Mouse (Mus musculus) hematopoietic stem cell, adult 5-6 weeks (primary cell): ENCODE results near the gene Nfs1. TPM values are rescaled to one million over a fixed set of nuclear protein-coding genes. Genes with fewer than 3 reads are reported as not detected.
A peak's percentile ranks its signal among the peaks of the same experiment; 100 is the strongest.
"Not testable (repeated sequence)": the region's sequence is repeated elsewhere in the genome, so short reads cannot be mapped to it uniquely, and the experiment has no call there.

Experiments
- ATAC-seq, 2 experiments: fragments of 125-278 bp in 1 of 2; replicated peaks in 1 of 2; 2 replicates each; pipeline ENCODE4 v1.8.0; 2016 to 2017; ENCODE audit warnings: inconsistent platforms in 2 of 2, mild to moderate bottlenecking in 2 of 2, moderate number of reproducible peaks in 2 of 2, low read depth in 1 of 2, moderate TSS enrichment in 1 of 2; ENCODE audit not compliant: low FRiP score in 2 of 2, poor library complexity in 2 of 2, severe bottlenecking in 2 of 2, insufficient read depth in 1 of 2, low TSS enrichment in 1 of 2
- total RNA-seq: library from RNA; stranded (forward); fragments of 172-1452, 232-1000 nt; gene quantifications from 2 replicates; pipeline ENCODE4 v1.2.3, GENCODE M21; 2017

Gene Nfs1
- total RNA-seq, result 32.7 and 37.4 TPM in 2 replicates

DNA sequence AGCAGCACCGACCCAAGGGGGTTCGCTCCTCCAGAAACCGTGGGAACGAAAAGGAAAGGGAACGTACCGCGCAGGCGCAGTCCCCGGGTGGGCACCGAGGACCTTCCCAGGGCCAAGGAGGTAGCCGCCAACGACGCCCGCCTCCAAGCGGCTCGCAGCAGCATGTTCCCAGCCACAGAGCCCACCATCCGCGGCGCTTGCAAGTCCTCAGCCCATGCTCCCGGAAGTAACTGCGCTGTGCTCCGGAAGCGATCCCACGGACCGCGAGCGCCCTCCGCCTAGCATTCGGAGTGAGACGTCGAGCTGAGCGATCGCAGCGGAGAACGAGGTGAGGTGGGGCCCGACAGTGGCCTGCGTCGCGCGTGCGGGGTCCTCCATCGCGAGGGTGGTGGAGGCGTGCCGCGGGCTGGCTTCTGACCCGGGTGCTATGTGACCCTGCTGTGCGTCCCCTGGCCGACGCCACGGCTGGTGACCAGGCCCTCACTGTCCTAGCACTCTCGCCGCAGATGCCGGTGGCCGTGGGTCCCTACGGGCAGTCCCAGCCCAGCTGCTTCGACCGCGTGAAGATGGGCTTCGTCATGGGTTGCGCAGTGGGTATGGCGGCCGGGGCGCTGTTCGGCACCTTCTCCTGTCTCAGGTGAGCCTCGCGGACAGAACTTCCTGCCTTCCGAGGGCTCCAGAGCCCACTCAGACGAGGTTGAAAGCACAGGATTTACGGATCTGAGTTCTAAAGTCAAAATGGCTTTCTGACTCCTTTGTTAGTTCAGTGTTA lies at the start of gene Nfs1, which contains the start of gene Romo1:
Nfs1 (minus strand) TSS at position 234 of the 772 bp plus-strand sequence.
Romo1 (plus strand) TSS at position 87 of the 772 bp plus-strand sequence.
- ATAC-seq, result peak; percentile 93 to 99

DNA sequence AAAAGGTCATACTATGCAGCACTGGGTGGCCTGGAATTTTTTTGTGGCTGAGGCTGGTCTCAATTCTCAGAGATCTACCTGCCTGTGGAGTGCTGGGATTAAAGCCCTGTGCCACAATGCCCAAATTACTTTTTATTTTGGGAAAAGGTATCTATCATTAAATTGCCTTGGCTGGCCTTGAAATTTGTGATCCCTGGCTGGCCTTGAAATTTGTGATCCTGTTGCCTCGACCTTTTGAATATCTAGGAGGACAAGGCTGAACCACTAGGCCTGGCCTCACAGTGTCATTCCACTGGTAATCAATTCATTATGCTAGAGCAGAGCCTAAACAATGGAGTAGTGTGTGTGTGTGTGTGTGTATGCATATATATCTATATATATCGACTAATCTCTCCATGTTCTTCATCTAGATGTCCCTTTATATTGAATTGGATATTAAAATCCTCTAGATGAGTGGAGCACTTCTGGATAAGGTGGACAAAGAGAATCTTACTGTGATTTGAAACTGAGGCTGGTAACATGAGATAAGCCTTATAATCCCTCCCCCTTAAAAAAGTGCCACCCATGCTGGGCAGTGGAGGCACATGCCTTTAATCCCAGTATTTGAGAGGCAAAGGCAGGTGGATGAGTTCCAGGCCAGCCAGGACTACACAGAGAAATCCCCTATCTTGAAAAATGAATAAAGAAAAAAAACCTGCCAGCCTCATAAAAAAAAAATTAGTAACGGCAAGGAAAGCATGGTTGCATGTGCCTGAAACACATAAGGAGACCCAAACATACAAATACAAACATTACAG lies 49.3 kb upstream of the Nfs1 start:
- ATAC-seq, result no peak

DNA sequence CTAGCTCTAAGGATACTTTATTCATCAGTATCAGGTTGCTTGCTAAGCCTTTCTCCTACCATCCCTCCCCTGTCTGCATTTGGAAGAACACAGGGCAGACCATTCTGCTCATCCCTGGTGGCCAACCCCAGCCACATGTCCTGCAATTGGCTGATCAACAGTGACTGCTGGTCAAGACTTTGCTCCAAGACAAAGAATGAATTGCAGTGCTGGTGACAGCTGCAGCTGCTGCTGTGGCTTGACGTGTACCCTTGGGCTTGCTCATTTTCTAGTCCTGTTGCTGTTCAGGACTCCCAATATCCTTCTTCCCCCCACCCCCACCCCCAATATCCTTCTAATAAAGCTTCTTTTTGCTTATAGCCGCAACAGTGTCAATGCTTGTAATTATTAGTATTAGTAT lies 48.1 kb upstream of the Nfs1 start:
- ATAC-seq, result no peak

DNA sequence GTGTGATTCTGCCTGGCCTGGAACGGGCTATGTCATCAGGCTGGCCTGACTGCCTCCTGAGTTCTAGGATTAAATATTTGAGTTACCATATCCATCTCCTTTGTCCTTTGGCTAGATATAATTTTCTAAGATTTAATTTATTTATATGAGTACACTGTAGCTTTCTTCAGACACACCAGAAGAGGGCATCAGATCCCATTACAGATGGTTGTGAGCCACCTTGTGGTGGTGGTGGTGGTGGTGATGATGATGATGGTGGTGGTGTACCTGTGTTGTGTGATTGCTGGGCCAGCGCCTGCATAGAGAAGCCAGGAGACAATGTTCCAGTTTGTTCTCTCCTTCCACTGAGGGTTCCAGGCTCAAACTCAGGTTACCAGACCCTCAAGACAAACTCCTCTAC lies 47.6 kb upstream of the Nfs1 start:
- ATAC-seq, result no peak

DNA sequence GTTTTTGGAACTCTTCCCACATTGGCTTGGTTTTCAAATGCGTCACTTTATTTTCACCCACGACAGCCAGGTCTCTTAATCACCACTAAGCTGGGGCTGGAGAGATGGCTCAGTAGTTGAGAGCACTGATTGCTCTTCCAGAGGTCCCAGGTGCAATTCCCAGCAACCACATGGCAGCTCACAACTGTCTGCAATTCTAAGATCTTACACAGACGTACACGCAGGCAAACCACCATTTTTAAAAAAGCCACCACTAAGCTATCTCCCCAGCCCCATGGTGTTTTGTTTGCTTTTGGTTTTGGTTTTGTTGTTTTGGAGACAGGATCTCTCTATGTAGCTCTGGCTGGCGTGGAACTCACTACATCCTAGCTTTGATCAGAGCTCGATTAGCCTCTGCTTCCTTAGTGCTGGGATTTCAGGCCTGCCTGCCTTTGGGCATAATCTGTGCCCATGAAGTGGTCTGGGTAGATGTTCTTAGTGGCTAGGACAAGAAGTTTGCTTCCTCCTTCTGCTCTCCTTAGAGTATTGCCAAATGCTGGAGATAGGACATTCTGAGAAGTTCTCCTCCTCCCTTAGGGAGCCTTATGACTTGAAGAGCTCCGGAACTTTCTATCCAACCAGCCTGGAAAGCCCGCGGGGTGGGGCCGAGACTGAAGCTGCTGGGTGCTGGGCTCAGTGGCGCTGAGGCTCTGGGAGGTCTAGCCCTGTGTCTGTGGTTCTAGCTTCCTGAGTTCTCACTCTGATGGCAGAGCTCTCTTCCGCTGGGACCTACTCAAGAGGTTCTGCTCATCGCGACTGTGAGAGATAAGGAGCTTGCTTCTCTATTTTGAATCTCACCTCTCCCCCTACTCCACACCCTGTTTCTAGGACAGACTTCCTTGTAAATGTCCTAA lies 46.3 kb upstream of the Nfs1 start:
- ATAC-seq, result peak; percentile 94

DNA sequence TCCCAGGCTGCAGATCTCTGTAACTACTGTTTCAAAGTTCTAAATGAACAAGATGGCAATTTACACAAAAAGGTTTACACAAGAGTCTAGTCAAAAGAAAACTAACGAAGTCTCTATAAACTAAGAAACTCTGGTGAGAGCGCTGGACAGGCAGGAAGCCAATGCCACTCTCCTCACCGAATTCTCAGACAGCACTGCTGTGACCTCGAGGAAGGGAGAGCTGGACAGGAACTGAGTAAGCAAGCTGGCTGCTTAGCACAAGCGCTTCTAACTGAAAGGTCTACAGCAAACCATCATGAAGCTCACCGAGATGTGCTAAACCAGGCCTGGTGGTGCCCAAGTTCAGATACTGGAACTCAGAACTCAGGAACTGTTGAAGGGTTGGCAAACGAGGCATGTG lies 45.3 kb upstream of the Nfs1 start:
- not testable (repeated sequence) for ATAC-seq

DNA sequence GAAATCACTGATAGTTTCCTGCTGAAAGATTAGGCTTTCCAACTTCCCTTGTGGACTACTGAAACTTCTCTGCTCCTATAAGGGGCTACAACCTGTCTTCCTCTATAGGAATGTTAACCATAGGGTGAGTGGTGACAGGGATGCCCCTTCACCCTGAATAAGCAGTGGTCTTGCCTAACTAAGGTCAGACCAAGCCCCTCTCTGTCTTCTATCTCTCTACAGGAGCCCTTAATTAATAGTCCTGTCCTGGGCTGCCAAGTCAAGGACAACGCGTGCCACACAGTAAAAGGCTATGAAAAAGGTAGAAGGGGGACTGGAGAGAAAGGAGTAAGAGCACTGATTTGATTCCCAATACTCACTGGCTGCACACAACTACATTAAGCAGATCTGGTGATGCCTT lies 37.6 kb upstream of the Nfs1 start:
- ATAC-seq, result no peak

DNA sequence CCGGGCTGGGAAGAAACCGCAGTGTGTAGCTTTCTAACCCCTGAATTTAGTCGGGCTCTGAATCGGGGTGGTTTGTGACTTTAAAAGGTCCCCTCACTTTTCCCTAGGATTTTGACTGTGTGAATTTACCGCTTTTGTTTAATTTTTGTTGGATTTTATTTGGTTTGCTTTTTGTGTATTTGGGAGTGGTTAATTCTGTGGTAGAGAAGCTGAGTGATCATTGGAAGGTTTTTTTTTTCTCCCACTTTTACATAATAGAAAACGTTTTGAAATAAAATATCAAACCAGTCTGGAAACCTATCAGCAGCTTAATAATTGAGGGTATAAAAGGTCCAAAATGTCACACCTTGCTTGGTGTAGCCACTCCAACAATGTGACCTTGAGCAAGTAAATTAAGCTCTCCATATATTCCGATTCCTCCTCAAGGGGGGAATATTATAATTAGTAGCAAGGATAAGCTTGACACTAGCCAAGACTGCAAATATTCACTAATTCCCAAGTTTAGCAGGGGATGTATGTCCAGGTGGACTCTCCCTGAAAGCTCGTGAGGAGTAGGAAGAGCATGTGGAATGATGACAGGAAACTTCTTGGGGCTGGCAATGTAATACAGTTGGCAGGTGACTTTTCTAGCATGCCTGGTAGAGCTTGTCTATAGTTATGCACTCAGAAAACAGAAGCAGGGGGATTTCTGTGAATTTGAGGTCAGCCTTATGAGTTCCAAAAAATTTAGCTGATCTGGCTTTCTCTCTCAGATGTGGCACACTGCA lies 37.0 kb upstream of the Nfs1 start:
- ATAC-seq, result no peak

DNA sequence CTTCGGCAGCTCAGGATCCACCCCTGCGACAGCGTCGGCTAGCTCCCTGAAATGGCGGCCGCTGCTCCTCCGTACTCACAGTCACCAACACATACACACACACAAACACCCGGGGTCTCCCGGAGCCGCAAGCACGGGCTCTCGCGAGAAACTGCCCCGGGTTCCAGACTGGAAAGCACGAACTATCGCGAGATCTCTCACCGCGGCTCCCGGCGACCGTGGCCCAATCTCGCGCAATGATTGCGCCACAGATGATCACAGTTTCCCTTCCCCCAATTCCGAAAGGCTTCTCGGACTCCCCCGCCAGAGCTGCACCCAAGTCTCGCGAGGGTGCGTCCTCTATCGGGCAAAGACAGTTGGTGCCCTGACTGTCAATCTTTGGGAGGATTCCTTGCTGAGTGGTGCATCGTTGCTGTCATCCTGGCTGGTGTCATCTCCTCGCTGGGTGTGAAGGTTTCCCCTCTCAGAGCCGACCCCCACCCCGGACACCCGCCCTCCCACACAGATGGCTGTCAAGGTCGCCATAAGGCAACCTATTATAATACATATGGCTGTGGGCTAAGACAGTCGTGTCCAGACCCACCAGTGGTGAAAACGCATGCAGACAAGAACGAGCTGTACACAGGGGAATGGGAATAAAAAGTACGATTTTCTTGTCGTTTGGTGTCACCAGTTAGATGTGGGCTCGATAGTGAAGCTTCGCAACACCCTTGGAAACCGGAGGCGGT lies 36.3 kb upstream of the Nfs1 start, which contains the start of gene Rbm39:
Rbm39 (minus strand) TSS at position 145 of the 728 bp plus-strand sequence.
- peak; percentile 91 to 92 for ATAC-seq

DNA sequence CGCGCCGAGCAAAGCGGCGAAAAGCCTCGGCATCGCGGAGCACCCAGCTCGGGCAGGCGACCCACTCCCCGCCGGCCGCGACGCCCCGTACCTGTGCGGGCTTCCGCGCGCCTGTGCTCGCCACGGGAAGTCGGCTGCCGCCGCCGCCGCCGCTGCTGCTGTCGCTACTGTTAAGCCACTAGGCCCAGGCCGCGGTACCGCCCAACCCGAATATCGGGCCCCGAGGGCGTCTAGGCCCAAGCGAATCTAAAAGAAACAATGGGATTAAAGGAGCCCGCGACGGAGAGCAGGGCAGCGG lies 35.8 kb upstream of the Nfs1 start:
- no peak for ATAC-seq

DNA sequence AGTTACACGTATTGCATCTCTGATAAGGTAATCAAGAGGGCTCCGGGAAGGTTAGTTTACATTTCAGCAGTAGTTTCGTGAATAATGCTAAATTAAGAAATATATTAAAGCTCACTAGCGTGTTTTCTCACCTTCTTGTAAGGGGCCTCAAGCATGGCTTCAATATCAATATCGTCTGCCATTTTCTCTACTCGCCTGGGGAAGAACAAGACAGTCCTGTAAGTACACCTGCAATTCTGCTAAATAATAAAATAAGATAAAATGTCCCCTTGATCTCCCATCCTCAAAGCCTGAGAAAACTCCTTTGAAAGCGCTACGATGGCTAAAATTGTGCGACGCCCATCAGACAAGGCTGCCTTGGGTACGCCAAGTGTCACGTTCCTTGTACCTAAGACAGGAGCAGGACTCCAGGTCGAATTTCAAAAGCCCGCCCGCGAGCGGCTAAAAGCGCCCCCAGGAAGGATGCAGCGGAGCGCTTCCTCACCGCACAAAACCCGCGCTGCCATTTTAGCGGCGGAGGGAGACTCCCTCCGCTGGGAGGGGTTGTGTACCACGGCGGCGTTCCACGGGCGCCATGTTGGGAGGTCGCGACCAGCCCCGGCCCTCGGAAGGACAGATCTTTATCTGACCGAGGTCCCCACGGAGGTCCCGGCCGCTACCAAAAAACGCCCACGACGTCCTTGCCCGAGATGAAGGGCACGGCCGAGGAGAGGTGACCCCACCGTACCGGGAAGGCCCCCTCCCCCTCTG lies 35.2 kb upstream of the Nfs1 start:
- peak; percentile 56 to 67 for ATAC-seq

DNA sequence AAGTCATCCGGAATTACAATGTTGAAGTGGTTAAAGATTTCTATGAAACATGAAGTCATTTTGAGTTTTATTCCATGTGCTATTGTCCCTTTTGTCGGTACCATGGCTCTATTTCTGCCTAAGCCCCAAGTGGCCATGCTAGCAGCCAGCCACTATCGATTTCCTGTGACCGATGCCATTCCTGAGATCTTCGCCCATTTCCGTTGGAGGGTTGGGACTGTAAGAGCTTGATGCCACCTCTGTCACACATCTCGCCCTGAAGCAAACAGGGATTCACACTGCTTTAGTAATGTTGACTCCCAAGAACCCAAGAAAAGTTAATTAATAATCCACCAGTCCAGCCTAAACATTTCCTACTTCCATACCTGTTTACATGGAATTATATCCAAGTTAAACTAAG lies 33.7 kb upstream of the Nfs1 start:
- no peak for ATAC-seq

DNA sequence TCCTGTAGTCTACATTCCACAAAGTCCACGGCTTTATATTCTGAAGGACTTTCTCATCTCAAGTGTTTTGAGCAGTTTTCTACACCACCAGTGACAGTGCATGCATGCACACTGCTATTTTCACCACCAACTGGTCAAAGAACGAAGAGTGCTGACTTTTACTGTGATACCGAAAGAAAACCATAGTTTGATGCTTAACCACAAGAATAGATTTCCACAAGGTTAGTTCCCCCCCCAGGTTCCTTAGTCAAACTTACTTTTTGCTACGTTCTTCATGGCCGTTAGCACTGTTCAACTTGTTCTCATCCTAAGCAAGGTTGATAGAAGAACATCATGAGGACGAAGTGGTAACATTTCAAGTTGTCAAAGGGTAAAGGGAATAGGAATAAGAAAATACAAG lies 33.1 kb upstream of the Nfs1 start:
- ATAC-seq, result no peak

DNA sequence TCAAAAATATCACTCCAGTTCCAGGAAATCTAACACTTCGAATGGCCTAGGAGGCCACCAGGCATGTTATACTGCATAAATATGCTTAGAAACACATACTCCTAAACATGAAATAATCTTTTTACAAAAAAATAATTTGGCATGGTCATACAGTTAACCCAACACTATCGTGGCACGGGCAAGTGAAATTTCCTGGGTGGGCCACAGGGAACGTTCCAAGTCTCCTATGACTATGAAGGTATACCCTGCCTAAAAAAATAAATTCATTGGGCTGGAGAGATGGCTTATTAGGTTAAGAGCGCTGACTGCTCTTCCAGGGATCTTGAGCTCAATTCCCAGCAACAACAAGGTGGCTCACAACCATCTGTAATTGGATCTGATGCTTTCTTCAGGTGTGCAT lies 22.6 kb upstream of the Nfs1 start:
- no peak for ATAC-seq

DNA sequence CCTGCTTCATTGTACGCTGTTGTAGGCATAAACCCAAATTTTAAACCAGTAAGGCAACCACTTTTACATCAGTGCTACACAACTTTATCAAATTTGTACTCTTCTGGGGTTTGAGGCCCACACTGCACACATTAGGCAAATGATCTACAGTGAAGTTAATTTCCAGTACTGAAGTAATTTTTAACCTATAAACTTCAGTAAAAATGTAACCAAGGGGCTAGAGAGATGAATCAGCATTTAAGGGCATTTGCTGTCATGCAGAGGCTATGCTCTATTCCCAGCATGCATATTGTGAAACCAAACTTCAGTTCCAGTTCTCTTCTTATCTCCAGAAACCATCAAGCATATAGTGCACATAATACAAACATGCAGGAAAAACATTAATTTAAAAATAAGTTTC lies 21.5 kb upstream of the Nfs1 start:
- ATAC-seq, result no peak

DNA sequence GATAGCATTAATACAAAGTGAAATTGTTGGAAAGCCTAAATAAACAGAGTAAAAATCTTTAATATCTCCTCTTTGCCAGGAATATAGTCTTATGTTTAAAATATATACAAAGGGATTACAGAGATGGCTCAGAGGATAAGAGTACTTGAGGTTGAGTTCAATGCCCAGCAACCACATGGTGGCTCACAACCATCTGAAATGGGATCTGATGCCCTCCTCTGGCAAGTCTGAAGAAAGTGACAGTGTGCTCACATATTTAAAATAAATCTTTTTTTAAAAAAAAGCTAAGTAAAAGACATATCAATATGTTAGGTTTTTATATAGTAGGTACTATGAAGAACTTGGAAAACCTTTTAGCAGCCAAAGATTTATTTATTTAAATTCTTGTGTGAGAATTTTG lies 7.6 kb upstream of the Nfs1 start:
- no peak for ATAC-seq
